Comparison of ENCODE assay signal across 16 mouse cellular contexts in genomic region chr7:36016926-36017753, GRCm38 (mm10).
A peak's percentile ranks its signal among the peaks of the same experiment; 100 is the strongest.
DNase-seq lines count a peak whose midpoint lies in the region; ATAC-seq and TF ChIP-seq lines count a peak whose summit lies in the region.
"Had no signal": no experiment of that assay in that cellular context is flagged by ENCODE, and none has a peak within 500 bp of the region (broad histone marks: within the 10 kb centered on the region; RNA-seq: fewer than 3 reads in every experiment).

No protein-coding gene starts in this region.

- in situ Hi-C loops in ES-E14 (cut with MboI; ENCODE audit: low sequenced_read_pairs in 2 of 2, unreplicated experiment in 2 of 2), result no loop called here

- TF ChIP-seq CTCF in hindbrain, postnatal 0 days (IDR thresholded peaks at IDR 0.05; ENCODE audit: low read depth), result no peak

- peak; percentile 45 for ATAC-seq in hindbrain, embryonic 15.5 days (ENCODE audit: low FRiP score, low read depth)
- no peak for ATAC-seq in hindbrain, postnatal 0 days
- no peak for ATAC-seq in limb, embryonic 13.5 days (ENCODE audit: low FRiP score, low read depth)
- no peak for ATAC-seq in liver, embryonic 12.5 days
- ATAC-seq: forebrain, embryonic 15.5 days; lung, postnatal 0 days had no signal

- DNase-seq in hindbrain, postnatal 0 days (ENCODE audit: low spot score), result no peak
- DNase-seq in ES-E14 (ENCODE audit: low read depth, low spot score), result peak; percentile 36
- peak; percentile 9 for DNase-seq in embryonic facial prominence, embryonic 10.5 days (ENCODE audit: low spot score)
- no peak for DNase-seq in left cerebral cortex, adult 8-10 months (ENCODE audit: low spot score in 2 of 2)
- no peak for DNase-seq in layer of hippocampus, adult 9-10 months (ENCODE audit: low spot score)
- DNase-seq: adrenal gland, postnatal 14 days; gastrocnemius, postnatal 36 days; heart, postnatal 36 days; midbrain, embryonic 14.5 days; spleen, adult 18-20 months had no signal

- no peak overlapping the region for H3K9ac ChIP-seq in hindbrain, embryonic 15.5 days
- H3K9ac ChIP-seq in hindbrain, postnatal 0 days (replicated peaks; ENCODE audit: low read length), result no peak overlapping the region
- H3K9ac ChIP-seq in ES-E14 (ENCODE audit: insufficient read depth, low read depth, low read length, poor library complexity, severe bottlenecking), result no peak overlapping the region
- H3K9ac ChIP-seq in limb, embryonic 13.5 days, result no peak overlapping the region
- H3K9ac ChIP-seq in liver, embryonic 12.5 days, result no peak overlapping the region
- H3K9ac ChIP-seq: embryonic facial prominence, embryonic 12.5 days; forebrain, embryonic 15.5 days had no signal

- no peak overlapping the region for H3K4me2 ChIP-seq in hindbrain, embryonic 15.5 days
- H3K4me2 ChIP-seq in hindbrain, postnatal 0 days (ENCODE audit: low read depth, low read length), result no peak overlapping the region
- H3K4me2 ChIP-seq in limb, embryonic 13.5 days (replicated peaks), result peak overlapping the region; percentile 25
- H3K4me2 ChIP-seq in liver, embryonic 12.5 days, result no peak overlapping the region
- H3K4me2 ChIP-seq: embryonic facial prominence, embryonic 12.5 days; forebrain, embryonic 15.5 days had no signal

- H3K9me3 ChIP-seq in hindbrain, embryonic 15.5 days, result no peaks in the 10 kb centered on the region
- no peaks in the 10 kb centered on the region for H3K9me3 ChIP-seq in hindbrain, postnatal 0 days (ENCODE audit: low read length)
- H3K9me3 ChIP-seq in ES-E14 (ENCODE audit: control insufficient read depth, insufficient read depth, low read depth, low read length), result no peaks in the 10 kb centered on the region
- no peaks in the 10 kb centered on the region for H3K9me3 ChIP-seq in embryonic facial prominence, embryonic 10.5 days
- H3K9me3 ChIP-seq in limb, embryonic 13.5 days, result no peaks in the 10 kb centered on the region
- H3K9me3 ChIP-seq in liver, embryonic 12.5 days (replicated peaks), result no peaks in the 10 kb centered on the region
- H3K9me3 ChIP-seq: embryonic facial prominence, embryonic 12.5 days; forebrain, embryonic 15.5 days had no signal

- H3K27ac ChIP-seq in hindbrain, embryonic 15.5 days (replicated peaks), result no peak overlapping the region
- H3K27ac ChIP-seq in hindbrain, postnatal 0 days, result no peak overlapping the region
- H3K27ac ChIP-seq in ES-E14 (ENCODE audit: insufficient read depth, low read depth, low read length, poor library complexity, severe bottlenecking), result no peak overlapping the region
- no peak overlapping the region for H3K27ac ChIP-seq in embryonic facial prominence, embryonic 10.5 days (replicated peaks)
- no peak overlapping the region for H3K27ac ChIP-seq in limb, embryonic 13.5 days
- no peak overlapping the region for H3K27ac ChIP-seq in liver, embryonic 12.5 days
- H3K27ac ChIP-seq: embryonic facial prominence, embryonic 12.5 days; forebrain, embryonic 15.5 days had no signal

- H3K4me1 ChIP-seq in hindbrain, embryonic 15.5 days (replicated peaks), result peaks cover 6% of the 10 kb centered on the region; the same call in 1 of the 2 replicates
- no peaks in the 10 kb centered on the region for H3K4me1 ChIP-seq in hindbrain, postnatal 0 days (ENCODE audit: insufficient read depth, low read length)
- no peaks in the 10 kb centered on the region for H3K4me1 ChIP-seq in ES-E14 (ENCODE audit: control insufficient read depth in 2 of 2, insufficient read depth in 2 of 2, low read length in 2 of 2, poor library complexity in 1 of 2)
- H3K4me1 ChIP-seq in embryonic facial prominence, embryonic 10.5 days, result peaks cover 18% of the 10 kb centered on the region; the same call in 1 of the 2 replicates
- H3K4me1 ChIP-seq in limb, embryonic 13.5 days, result peaks cover 14% of the 10 kb centered on the region
- no peaks in the 10 kb centered on the region for H3K4me1 ChIP-seq in liver, embryonic 12.5 days
- H3K4me1 ChIP-seq: embryonic facial prominence, embryonic 12.5 days; forebrain, embryonic 15.5 days had no signal

- H3K36me3 ChIP-seq in hindbrain, embryonic 15.5 days, result no peaks in the 10 kb centered on the region
- no peaks in the 10 kb centered on the region for H3K36me3 ChIP-seq in hindbrain, postnatal 0 days (ENCODE audit: insufficient read depth, low read length)
- no peaks in the 10 kb centered on the region for H3K36me3 ChIP-seq in ES-E14 (ENCODE audit: control insufficient read depth, insufficient read depth, low read length, poor library complexity, severe bottlenecking)
- no peaks in the 10 kb centered on the region for H3K36me3 ChIP-seq in embryonic facial prominence, embryonic 10.5 days (replicated peaks)
- H3K36me3 ChIP-seq in limb, embryonic 13.5 days, result no peaks in the 10 kb centered on the region
- H3K36me3 ChIP-seq in liver, embryonic 12.5 days, result no peaks in the 10 kb centered on the region
- H3K36me3 ChIP-seq: embryonic facial prominence, embryonic 12.5 days; forebrain, embryonic 15.5 days had no signal

- H3K27me3 ChIP-seq in hindbrain, embryonic 15.5 days, result no peaks in the 10 kb centered on the region
- no peaks in the 10 kb centered on the region for H3K27me3 ChIP-seq in hindbrain, postnatal 0 days (ENCODE audit: insufficient read depth, low read length)
- no peaks in the 10 kb centered on the region for H3K27me3 ChIP-seq in embryonic facial prominence, embryonic 10.5 days (replicated peaks; ENCODE audit: low read depth, poor library complexity, severe bottlenecking)
- no peaks in the 10 kb centered on the region for H3K27me3 ChIP-seq in limb, embryonic 13.5 days
- H3K27me3 ChIP-seq in liver, embryonic 12.5 days (replicated peaks), result no peaks in the 10 kb centered on the region; the same call in 1 of the 2 replicates
- H3K27me3 ChIP-seq: embryonic facial prominence, embryonic 12.5 days; forebrain, embryonic 15.5 days had no signal

- WGBS in hindbrain, embryonic 15.5 days, result 57% methylated on average over 19 of the region's 19 CpGs
- 70% methylated on average over 19 of the region's 19 CpGs for WGBS in hindbrain, postnatal 0 days
- WGBS in embryonic facial prominence, embryonic 10.5 days, result 75% methylated on average over 19 of the region's 19 CpGs
- WGBS in limb, embryonic 13.5 days, result 34% methylated on average over 19 of the region's 19 CpGs
- WGBS in liver, embryonic 12.5 days (ENCODE audit: insufficient replicate concordance), result 63% methylated on average over 19 of the region's 19 CpGs

- H3K4me3 ChIP-seq in hindbrain, embryonic 15.5 days, result no peak overlapping the region
- no peak overlapping the region for H3K4me3 ChIP-seq in hindbrain, postnatal 0 days (ENCODE audit: low read length)
- no peak overlapping the region for H3K4me3 ChIP-seq in ES-E14 (ENCODE audit: insufficient read depth in 1 of 2, low read depth in 1 of 2, low read length in 2 of 2, poor library complexity in 1 of 2, severe bottlenecking in 1 of 2)
- no peak overlapping the region for H3K4me3 ChIP-seq in embryonic facial prominence, embryonic 10.5 days
- H3K4me3 ChIP-seq in limb, embryonic 13.5 days, result no peak overlapping the region
- no peak overlapping the region for H3K4me3 ChIP-seq in liver, embryonic 12.5 days
- H3K4me3 ChIP-seq: embryonic facial prominence, embryonic 12.5 days; forebrain, embryonic 15.5 days had no signal

TF ChIP-seq in ES-E14, 5 proteins besides CTCF, POLR2A, EP300 and RAD21:
- TF ChIP-seq CHD2 (IDR thresholded peaks at IDR 0.05; ENCODE audit: low read depth, low read length) (no peak), MAFK (IDR thresholded peaks at IDR 0.05; ENCODE audit: insufficient read depth, low read depth, low read length) (no peak), HCFC1 (IDR thresholded peaks at IDR 0.05; ENCODE audit: borderline replicate concordance, insufficient read depth, low read length) (no peak), ZNF384 (IDR thresholded peaks at IDR 0.05; ENCODE audit: low read depth, low read length) (no peak), ZC3H11A (IDR thresholded peaks at IDR 0.05; ENCODE audit: borderline replicate concordance, low read depth, low read length) (no peak)
TF ChIP-seq in ES-E14: peak in this region for 0.

Comparison
In these comparisons a context has a peak if more than half of its experiments do, and no peak if none do; other contexts are left out.
1. DNase-seq: peak in ES-E14 (single experiment) and embryonic facial prominence, embryonic 10.5 days (single experiment); none in hindbrain, postnatal 0 days (single experiment), left cerebral cortex, adult 8-10 months (0 of 2) and layer of hippocampus, adult 9-10 months (single experiment).